ENCODE assay signal across 24 mouse cellular contexts in the genomic region with DNA sequence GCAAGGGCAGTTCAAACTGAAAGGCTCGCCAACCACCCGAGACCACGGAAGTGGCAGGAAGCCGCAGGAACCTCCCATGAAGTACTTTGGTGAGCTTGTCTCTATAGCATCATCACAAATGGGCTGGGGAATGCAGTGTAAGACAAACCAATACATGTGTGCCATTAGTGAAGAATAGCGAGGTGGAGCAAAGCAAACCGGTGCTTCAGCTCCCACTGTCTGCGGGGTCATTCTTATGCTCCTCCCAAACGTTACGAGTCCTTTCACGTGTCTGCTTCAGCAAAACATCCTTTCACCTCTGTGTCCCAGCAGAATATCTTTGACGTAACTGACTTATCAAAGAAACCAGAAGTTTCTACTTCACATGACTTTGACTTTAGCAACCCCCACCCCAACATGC. TPM values are rescaled to one million over a fixed set of nuclear protein-coding genes. Genes with fewer than 3 reads are reported as not detected.
DNase-seq lines count a peak whose midpoint lies in the region; ATAC-seq lines count a peak whose summit lies in the region.
"Had no signal": no experiment of that assay in that cellular context is flagged by ENCODE, and none has a peak within 500 bp of the region (broad histone marks: within the 10 kb centered on the region; RNA-seq: fewer than 3 reads in every experiment).

No protein-coding gene starts in this region.

- H3K4me3 ChIP-seq in intestine, embryonic 15.5 days (replicated peaks): no peak overlapping the region
- H3K4me3 ChIP-seq in heart, embryonic 12.5 days: no peak overlapping the region
- H3K4me3 ChIP-seq: embryonic facial prominence, embryonic 12.5 days; forebrain, embryonic 12.5 days; heart, adult 2 months; hindbrain, embryonic 10.5 days had no signal

- no peak overlapping the region for H3K4me2 ChIP-seq in intestine, embryonic 15.5 days (replicated peaks)
- no peak overlapping the region for H3K4me2 ChIP-seq in heart, embryonic 12.5 days
- H3K4me2 ChIP-seq: embryonic facial prominence, embryonic 12.5 days; forebrain, embryonic 12.5 days; heart, embryonic 11.5 days; hindbrain, embryonic 14.5 days had no signal

- H3K36me3 ChIP-seq in intestine, embryonic 15.5 days: no peaks in the 10 kb centered on the region
- no peaks in the 10 kb centered on the region for H3K36me3 ChIP-seq in heart, embryonic 12.5 days
- H3K36me3 ChIP-seq: embryonic facial prominence, embryonic 12.5 days; forebrain, embryonic 12.5 days; hindbrain, embryonic 10.5 days had no signal

- no peaks in the 10 kb centered on the region for H3K4me1 ChIP-seq in intestine, embryonic 15.5 days (replicated peaks)
- peaks cover 13% of the 10 kb centered on the region; the same call in 1 of the 2 replicates for H3K4me1 ChIP-seq in heart, embryonic 12.5 days (replicated peaks)

- DNase-seq in CD4-positive helper T cell, adult 2 months (ENCODE audit: low read depth, low spot score): peak; percentile 77
- peak; percentile 57 to 59 for DNase-seq in CD8-positive naive resting alpha-beta T cell, adult 2 months (ENCODE audit: low read depth in 2 of 2, low spot score in 2 of 2)
- DNase-seq in cerebellum, postnatal 14 days: no peak
- DNase-seq in left cerebral cortex, postnatal 36 days (ENCODE audit: low spot score in 2 of 2): no peak
- DNase-seq: adrenal gland, adult 2 months; adrenal gland, postnatal 25 days; cerebellum, adult 2 months; cerebellum, postnatal 10 days; gastrocnemius, postnatal 10 days; heart, adult 2 months; kidney, adult 11 months had no signal

- H3K9me3 ChIP-seq in intestine, embryonic 15.5 days: no peaks in the 10 kb centered on the region
- H3K9me3 ChIP-seq in heart, embryonic 12.5 days (replicated peaks): no peaks in the 10 kb centered on the region
- H3K9me3 ChIP-seq: embryonic facial prominence, embryonic 12.5 days; forebrain, embryonic 12.5 days; hindbrain, embryonic 10.5 days had no signal

- WGBS in intestine, embryonic 15.5 days: 88% methylated on average over 11 of the region's 11 CpGs
- WGBS in heart, embryonic 12.5 days: 83% methylated on average over 11 of the region's 11 CpGs

- no peaks in the 10 kb centered on the region for H3K27me3 ChIP-seq in intestine, embryonic 15.5 days (replicated peaks)
- H3K27me3 ChIP-seq in heart, embryonic 12.5 days (replicated peaks): no peaks in the 10 kb centered on the region; the same call in none of the 2 replicates
- H3K27me3 ChIP-seq: embryonic facial prominence, embryonic 12.5 days; forebrain, embryonic 12.5 days had no signal

- intact Hi-C loops in left cerebral cortex, postnatal 36 days (cut with DNase I): no loop called here

- H3K27ac ChIP-seq in intestine, embryonic 15.5 days: no peak overlapping the region
- H3K27ac ChIP-seq in heart, embryonic 12.5 days (ENCODE audit: poor library complexity, severe bottlenecking): no peak overlapping the region
- H3K27ac ChIP-seq: embryonic facial prominence, embryonic 12.5 days; forebrain, embryonic 12.5 days; heart, adult 2 months; hindbrain, embryonic 10.5 days; hindbrain, embryonic 14.5 days had no signal

- H3K9ac ChIP-seq in intestine, embryonic 15.5 days: no peak overlapping the region
- no peak overlapping the region for H3K9ac ChIP-seq in heart, embryonic 12.5 days
- H3K9ac ChIP-seq: embryonic facial prominence, embryonic 12.5 days; forebrain, embryonic 12.5 days; hindbrain, embryonic 14.5 days had no signal

- ATAC-seq in inflammation-experienced regulatory T-cells, adult 6 months: peak; percentile 44
- no peak for ATAC-seq in intestine, embryonic 15.5 days
- ATAC-seq in heart, embryonic 12.5 days (ENCODE audit: insufficient number of reproducible peaks, low FRiP score): no peak
- ATAC-seq: forebrain, embryonic 16.5 days had no signal

RNA-seq across cellular contexts. Expression of gene Pycr2, which starts 12.3 kb away (rescaled TPM):
- polyA plus RNA-seq in inflammation-experienced regulatory T-cells, adult 6 months (2017; shearing (Covaris generic)): 10 to 100 TPM; 39.9 to 46.0 (median 44.5) TPM
- 10 to 100 TPM; 26.0 to 27.3 TPM for total RNA-seq in left cerebral cortex, postnatal 36 days (2021)
- 71.4 and 82.4 TPM in 2 replicates for polyA plus RNA-seq in intestine, embryonic 15.5 days (2015; fragmentation: Nextera tagmentation; extraction: Ambion mirVana)
- polyA plus RNA-seq in heart, embryonic 12.5 days (2016; fragmentation: Nextera tagmentation; extraction: Ambion mirVana): 52.2 and 58.2 TPM in 2 replicates

RNA-seq across cellular contexts. Expression of gene Lefty1, which starts 18.4 kb away (rescaled TPM):
- not detected for polyA plus RNA-seq in inflammation-experienced regulatory T-cells, adult 6 months (2017; shearing (Covaris generic))
- total RNA-seq in left cerebral cortex, postnatal 36 days (2021): under 1 TPM in 1 of 2 experiments, not detected in 1; 0.20 TPM
- polyA plus RNA-seq in intestine, embryonic 15.5 days (2015; fragmentation: Nextera tagmentation; extraction: Ambion mirVana): 2.2 and 2.4 TPM in 2 replicates
- 1.00 and 1.1 TPM in 2 replicates for polyA plus RNA-seq in heart, embryonic 12.5 days (2016; fragmentation: Nextera tagmentation; extraction: Ambion mirVana)

RNA-seq across cellular contexts. Expression of gene Lefty2, which starts 23.5 kb away (rescaled TPM):
- polyA plus RNA-seq in inflammation-experienced regulatory T-cells, adult 6 months (2017; shearing (Covaris generic)): not detected
- total RNA-seq in left cerebral cortex, postnatal 36 days (2021): under 1 TPM; 0.69 to 0.77 TPM
- polyA plus RNA-seq in intestine, embryonic 15.5 days (2015; fragmentation: Nextera tagmentation; extraction: Ambion mirVana): 0.05 and 0.09 TPM in 2 replicates
- polyA plus RNA-seq in heart, embryonic 12.5 days (2016; fragmentation: Nextera tagmentation; extraction: Ambion mirVana): 0.15 TPM in 2 replicates
- total RNA-seq: gastrocnemius, postnatal 10 days; gastrocnemius, postnatal 4 days; heart, adult 2 months; heart, postnatal 25 days; MEL had no signal
- polyA plus RNA-seq: C2C12; heart, embryonic 11.5 days had no signal

RNA-seq across cellular contexts. Expression of gene Tmem63a, which starts 25.7 kb away (rescaled TPM):
- polyA plus RNA-seq in inflammation-experienced regulatory T-cells, adult 6 months (2017; shearing (Covaris generic)): 10 to 100 TPM; 12.8 to 18.6 (median 14.0) TPM
- 10 to 100 TPM; 13.8 to 20.6 TPM for total RNA-seq in left cerebral cortex, postnatal 36 days (2021)
- 15.0 and 15.8 TPM in 2 replicates for polyA plus RNA-seq in intestine, embryonic 15.5 days (2015; fragmentation: Nextera tagmentation; extraction: Ambion mirVana)
- 10.2 and 10.6 TPM in 2 replicates for polyA plus RNA-seq in heart, embryonic 12.5 days (2016; fragmentation: Nextera tagmentation; extraction: Ambion mirVana)

Comparison
In these comparisons a context has a peak if more than half of its experiments do, and no peak if none do; other contexts are left out.
1. DNase-seq: peak in CD4-positive helper T cell, adult 2 months (single experiment) and CD8-positive naive resting alpha-beta T cell, adult 2 months (2 of 2); none in cerebellum, postnatal 14 days (0 of 2) and left cerebral cortex, postnatal 36 days (0 of 2).